ENCODE assay signal across 27 mouse cellular contexts in the genomic region with DNA sequence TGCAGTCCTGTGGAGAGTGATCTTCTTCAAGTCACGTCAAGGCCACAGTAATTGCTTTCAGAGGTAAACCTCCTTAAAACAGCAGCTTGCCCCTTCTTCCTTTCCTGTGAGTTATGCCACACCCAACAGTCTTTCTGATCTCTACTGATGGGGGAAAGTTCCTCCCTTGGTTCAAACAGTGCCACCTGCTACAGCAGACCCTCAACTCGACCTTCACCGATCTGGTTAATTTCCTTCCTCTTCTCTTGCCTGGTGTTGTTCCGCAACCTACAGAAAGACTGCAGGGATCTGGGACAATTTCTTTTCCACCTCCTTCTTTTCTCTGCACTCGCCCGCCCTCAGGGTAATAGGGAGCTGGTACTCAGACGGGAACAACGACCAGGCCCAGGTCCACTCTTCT. TPM values are rescaled to one million over a fixed set of nuclear protein-coding genes. Genes with fewer than 3 reads are reported as not detected.
"Had no signal": no experiment of that assay in that cellular context is flagged by ENCODE, and none has a peak within 500 bp of the region (broad histone marks: within the 10 kb centered on the region; RNA-seq: fewer than 3 reads in every experiment).

No protein-coding gene starts in this region.

- H3K27ac ChIP-seq: heart, embryonic 10.5 days; hindbrain, embryonic 10.5 days; hindbrain, embryonic 12.5 days; hindbrain, embryonic 15.5 days; hindbrain, postnatal 0 days; kidney, embryonic 15.5 days; kidney, postnatal 0 days; limb, embryonic 13.5 days; limb, embryonic 15.5 days; liver, embryonic 12.5 days; liver, embryonic 14.5 days had no signal

- H3K4me2 ChIP-seq: heart, embryonic 12.5 days; hindbrain, embryonic 12.5 days; hindbrain, embryonic 15.5 days; kidney, embryonic 15.5 days; limb, embryonic 13.5 days; limb, embryonic 15.5 days; liver, embryonic 12.5 days had no signal

- ATAC-seq: hindbrain, postnatal 0 days; intestine, embryonic 16.5 days; liver, embryonic 12.5 days had no signal

- H3K36me3 ChIP-seq: heart, embryonic 10.5 days; heart, embryonic 12.5 days; hindbrain, embryonic 10.5 days; hindbrain, embryonic 12.5 days; hindbrain, embryonic 15.5 days; kidney, embryonic 15.5 days; limb, embryonic 13.5 days; limb, embryonic 15.5 days; liver, embryonic 12.5 days had no signal

- H3K4me3 ChIP-seq: heart, embryonic 10.5 days; heart, embryonic 12.5 days; hindbrain, embryonic 10.5 days; hindbrain, embryonic 12.5 days; hindbrain, embryonic 15.5 days; kidney, embryonic 15.5 days; limb, embryonic 13.5 days; limb, embryonic 15.5 days; liver, embryonic 12.5 days had no signal

- H3K9ac ChIP-seq: heart, embryonic 12.5 days; hindbrain, embryonic 12.5 days; hindbrain, embryonic 15.5 days; kidney, embryonic 15.5 days; limb, embryonic 13.5 days; limb, embryonic 15.5 days; liver, embryonic 12.5 days; liver, embryonic 14.5 days had no signal

- DNase-seq: gastrocnemius, postnatal 14 days; gastrocnemius, postnatal 36 days; heart, adult 18-20 months; heart, postnatal 10 days; heart, postnatal 4 days; kidney, adult 11 months; kidney, adult 2 months; kidney, adult 9 months; kidney, postnatal 14 days; kidney, postnatal 36 days; layer of hippocampus, adult 9-11 months; layer of hippocampus, postnatal 36 days; left cerebral cortex, postnatal 4 days had no signal

- H3K27me3 ChIP-seq: heart, embryonic 12.5 days; hindbrain, embryonic 12.5 days; hindbrain, embryonic 15.5 days; kidney, embryonic 15.5 days; limb, embryonic 13.5 days; limb, embryonic 15.5 days; liver, embryonic 12.5 days had no signal

- H3K9me3 ChIP-seq: heart, embryonic 10.5 days; heart, embryonic 12.5 days; hindbrain, embryonic 10.5 days; hindbrain, embryonic 12.5 days; hindbrain, embryonic 15.5 days; kidney, embryonic 15.5 days; limb, embryonic 13.5 days; limb, embryonic 15.5 days; liver, embryonic 12.5 days had no signal

- H3K4me1 ChIP-seq: heart, embryonic 10.5 days; heart, embryonic 12.5 days; hindbrain, embryonic 10.5 days; hindbrain, embryonic 12.5 days; hindbrain, embryonic 15.5 days; kidney, embryonic 15.5 days; limb, embryonic 13.5 days; limb, embryonic 15.5 days; liver, embryonic 12.5 days had no signal

RNA-seq across cellular contexts. Expression of gene Slc5a7, which starts 48.8 kb away (rescaled TPM):
- total RNA-seq: gastrocnemius, postnatal 14 days; gastrocnemius, postnatal 36 days; liver, adult 2 months had no signal
- polyA plus RNA-seq: kidney, adult 2 months; liver, adult 2 months had no signal
